Mouse (Mus musculus): ENCODE measurements around the gene Plod3. TPM values are rescaled to one million over a fixed set of nuclear protein-coding genes. Genes with fewer than 3 reads are reported as not detected.
A peak's percentile ranks its signal among the peaks of the same experiment; 100 is the strongest.

The Plod3 gene
- polyA plus RNA-seq, 1 experiment from 2014 or later: 42.2 TPM

MicroRNAs encoded within 50 kb of the gene (microRNA counts, 519-probe panel; counts per million panel counts)
- not detected for microRNA mmu-miR-702

Small RNA genes within 50 kb of the gene (microRNA-seq; reads per million reads assigned to microRNA genes)
- 25.5 reads per million, percentile 37 among the genes with 10 or more reads in this experiment for gene Mir702

Other genes with a start within 250 kb of the Plod3 start
- 9.0 and 10.0 TPM in 2 replicates for gene Col26a1, start 103.8 kb upstream of the Plod3 start, polyA plus RNA-seq (2015; fragmentation: Nextera tagmentation; extraction: Ambion mirVana)
- gene Ift22, start 78.9 kb upstream of the Plod3 start, polyA plus RNA-seq (2015; fragmentation: Nextera tagmentation; extraction: Ambion mirVana): 35.9 and 41.4 TPM in 2 replicates
- gene Fis1, start 33.7 kb upstream of the Plod3 start, polyA plus RNA-seq (2015; fragmentation: Nextera tagmentation; extraction: Ambion mirVana): 214 and 233 TPM in 2 replicates
- 6.7 and 7.1 TPM in 2 replicates for gene Cldn15, start 20.4 kb upstream of the Plod3 start, polyA plus RNA-seq (2015; fragmentation: Nextera tagmentation; extraction: Ambion mirVana)
- 74.4 and 80.5 TPM in 2 replicates for gene Znhit1, start 1.0 kb downstream of the Plod3 start, polyA plus RNA-seq (2015; fragmentation: Nextera tagmentation; extraction: Ambion mirVana)
- gene Vgf, start 39.4 kb downstream of the Plod3 start, polyA plus RNA-seq (2015; fragmentation: Nextera tagmentation; extraction: Ambion mirVana): 0.09 TPM in 1 of 2 replicates, not detected in the other
- 133 and 148 TPM in 2 replicates for gene Ap1s1, start 59.1 kb downstream of the Plod3 start, polyA plus RNA-seq (2015; fragmentation: Nextera tagmentation; extraction: Ambion mirVana)
- gene Serpine1, start 85.2 kb downstream of the Plod3 start, polyA plus RNA-seq (2015; fragmentation: Nextera tagmentation; extraction: Ambion mirVana): 1.1 and 1.3 TPM in 2 replicates
- 7.1 and 7.2 TPM in 2 replicates for gene Trim56, start 129.2 kb downstream of the Plod3 start, polyA plus RNA-seq (2015; fragmentation: Nextera tagmentation; extraction: Ambion mirVana)
- gene Muc3, start 162.3 kb downstream of the Plod3 start, polyA plus RNA-seq (2015; fragmentation: Nextera tagmentation; extraction: Ambion mirVana): 3.5 TPM in 1 of 2 replicates, not detected in the other
- 0.26 and 0.27 TPM in 2 replicates for gene Muc3a, start 225.4 kb downstream of the Plod3 start, polyA plus RNA-seq (2015; fragmentation: Nextera tagmentation; extraction: Ambion mirVana)